Mouse (Mus musculus): ENCODE data around the gene Taf1d. TPM values are rescaled to one million over a fixed set of nuclear protein-coding genes. Genes with fewer than 3 reads are reported as not detected.

Taf1d gene
- total RNA-seq, 2 experiments from 2014 or later = 21.7 to 36.3 TPM

Small RNA genes lying within 50 kb of the gene (microRNA-seq; reads per million reads assigned to microRNA genes)
- gene Gm49349 (0 reads per million in 2 experiments), gene mmu-mir-7650 (0 reads per million in 2 experiments)

Other genes starting within 250 kb of the Taf1d start
- not detected for gene Hephl1, start 194.1 kb upstream of the Taf1d start, total RNA-seq (2021)
- 10 to 100 TPM in 1 of 2 experiments, 1 to 10 TPM in 1; 9.9 to 11.4 TPM for gene Vstm5, start 67.2 kb upstream of the Taf1d start, total RNA-seq (2021)
- 10 to 100 TPM; 33.0 to 35.4 TPM for gene Med17, start 26.3 kb upstream of the Taf1d start, total RNA-seq (2021)
- gene 4931406C07Rik, start 234 bp downstream of the Taf1d start, total RNA-seq (2021) = 10 to 100 TPM; 15.1 to 18.3 TPM
- gene Cep295, start 51.6 kb downstream of the Taf1d start, total RNA-seq (2021) = 10 to 100 TPM; 19.7 to 20.0 TPM
- gene Smco4, start 187.2 kb downstream of the Taf1d start, total RNA-seq (2021) = 1 to 10 TPM; 3.4 to 3.7 TPM

Data from left cerebral cortex, adult 18-20 months (tissue).